9 mouse cellular contexts compared by ENCODE assay signal in genomic region chr9:10904616-10905363, GRCm38 (mm10). TPM values are rescaled to one million over a fixed set of nuclear protein-coding genes. Genes with fewer than 3 reads are reported as not detected.
DNase-seq lines count a peak whose midpoint lies in the region; ATAC-seq and TF ChIP-seq lines count a peak whose summit lies in the region.
"Had no signal": no experiment of that assay in that cellular context is flagged by ENCODE, and none has a peak within 500 bp of the region (broad histone marks: within the 10 kb centered on the region; RNA-seq: fewer than 3 reads in every experiment).

Cntn5 (minus strand) TSS chr9:10904775.

- H3K9me3 ChIP-seq in liver, embryonic 12.5 days (replicated peaks) = no peaks in the 10 kb centered on the region
- H3K9me3 ChIP-seq in embryonic facial prominence, embryonic 12.5 days = no peaks in the 10 kb centered on the region
- no peaks in the 10 kb centered on the region for H3K9me3 ChIP-seq in midbrain, embryonic 13.5 days
- H3K9me3 ChIP-seq: liver, embryonic 15.5 days had no signal

- H3K4me1 ChIP-seq in liver, embryonic 12.5 days = no peaks in the 10 kb centered on the region
- H3K4me1 ChIP-seq in embryonic facial prominence, embryonic 12.5 days = peaks cover 8% of the 10 kb centered on the region
- H3K4me1 ChIP-seq in midbrain, embryonic 13.5 days (replicated peaks) = peaks cover 11% of the 10 kb centered on the region
- H3K4me1 ChIP-seq: liver, embryonic 15.5 days had no signal

- WGBS in liver, embryonic 12.5 days (ENCODE audit: insufficient replicate concordance) = 6% methylated on average over 28 of the region's 28 CpGs
- 3% methylated on average over 28 of the region's 28 CpGs for WGBS in embryonic facial prominence, embryonic 12.5 days
- 4% methylated on average over 28 of the region's 28 CpGs for WGBS in midbrain, embryonic 13.5 days

- DNase-seq in liver = no peak
- peak; percentile 64 to 78 for DNase-seq in layer of hippocampus, adult 18-20 months (ENCODE audit: low spot score in 2 of 2)
- DNase-seq in gastrocnemius, postnatal 25 days = no peak
- no peak for DNase-seq in gastrocnemius, adult 2 months

- no peak for TF ChIP-seq CTCF in gastrocnemius, adult 2 months (IDR thresholded peaks at IDR 0.05)

- intact Hi-C loops in gastrocnemius, adult 2 months (cut with DNase I) = no loop called here

- H3K27me3 ChIP-seq in liver, embryonic 12.5 days (replicated peaks) = peaks cover 11% of the 10 kb centered on the region
- H3K27me3 ChIP-seq in embryonic facial prominence, embryonic 12.5 days = peaks cover 9% of the 10 kb centered on the region
- H3K27me3 ChIP-seq in midbrain, embryonic 13.5 days = no peaks in the 10 kb centered on the region
- H3K27me3 ChIP-seq: liver, embryonic 15.5 days had no signal

- H3K9ac ChIP-seq in liver, embryonic 12.5 days = no peak within 1 kb of the TSS
- peak within 1 kb of the TSS; percentile 7; the same call in 1 of the 2 replicates for H3K9ac ChIP-seq in embryonic facial prominence, embryonic 12.5 days
- H3K9ac ChIP-seq in midbrain, embryonic 13.5 days (replicated peaks) = peak within 1 kb of the TSS; percentile 66
- H3K9ac ChIP-seq: liver, embryonic 15.5 days had no signal

- peak within 1 kb of the TSS; percentile 24; the same call in 1 of the 2 replicates for H3K4me2 ChIP-seq in liver, embryonic 12.5 days
- H3K4me2 ChIP-seq in embryonic facial prominence, embryonic 12.5 days (replicated peaks) = peak within 1 kb of the TSS; percentile 82
- H3K4me2 ChIP-seq in midbrain, embryonic 13.5 days (replicated peaks) = peak within 1 kb of the TSS; percentile 75
- H3K4me2 ChIP-seq: liver, embryonic 15.5 days had no signal

- no peak for ATAC-seq in liver, embryonic 12.5 days
- ATAC-seq in embryonic facial prominence, embryonic 12.5 days (ENCODE audit: insufficient number of reproducible peaks, insufficient read depth, low FRiP score, low TSS enrichment) = 0 out of 2 replicates have a peak, but pooled peaks have one; percentile 72
- ATAC-seq in midbrain, embryonic 13.5 days = peak; percentile 96
- no peak for ATAC-seq in megakaryocyte progenitor cell, adult 5-6 weeks (replicated peaks; ENCODE audit: poor library complexity)

- no peak within 1 kb of the TSS for H3K4me3 ChIP-seq in liver, embryonic 12.5 days
- peak within 1 kb of the TSS; percentile 36 for H3K4me3 ChIP-seq in embryonic facial prominence, embryonic 12.5 days
- peak within 1 kb of the TSS; percentile 49 for H3K4me3 ChIP-seq in midbrain, embryonic 13.5 days (replicated peaks)
- H3K4me3 ChIP-seq in gastrocnemius, adult 2 months = no peak within 1 kb of the TSS
- H3K4me3 ChIP-seq: liver, embryonic 15.5 days had no signal

- no peak within 1 kb of the TSS for H3K27ac ChIP-seq in liver, embryonic 12.5 days
- no peak within 1 kb of the TSS for H3K27ac ChIP-seq in embryonic facial prominence, embryonic 12.5 days
- peak within 1 kb of the TSS; percentile 19; the same call in 1 of the 2 replicates for H3K27ac ChIP-seq in midbrain, embryonic 13.5 days
- no peak within 1 kb of the TSS for H3K27ac ChIP-seq in gastrocnemius, adult 2 months
- H3K27ac ChIP-seq: liver, embryonic 15.5 days had no signal

- no peaks in the 10 kb centered on the region for H3K36me3 ChIP-seq in liver, embryonic 12.5 days
- H3K36me3 ChIP-seq in embryonic facial prominence, embryonic 12.5 days = no peaks in the 10 kb centered on the region
- no peaks in the 10 kb centered on the region for H3K36me3 ChIP-seq in midbrain, embryonic 13.5 days
- H3K36me3 ChIP-seq: liver, embryonic 15.5 days had no signal

RNA-seq across cellular contexts. Expression of gene Cntn5, which starts in this region (rescaled TPM):
- not detected in 2 replicates for polyA plus RNA-seq in liver, embryonic 12.5 days (2016; fragmentation: Nextera tagmentation; extraction: Ambion mirVana)
- polyA plus RNA-seq in embryonic facial prominence, embryonic 12.5 days (2016; fragmentation: Nextera tagmentation; extraction: Ambion mirVana) = 3.0 and 3.1 TPM in 2 replicates
- 1 to 10 TPM; 7.3 to 8.5 TPM for total RNA-seq in layer of hippocampus, adult 18-20 months (2021)
- 7.7 and 9.4 TPM in 2 replicates for polyA plus RNA-seq in midbrain, embryonic 13.5 days (2015; fragmentation: Nextera tagmentation; extraction: Ambion mirVana)
- not detected for total RNA-seq in gastrocnemius, postnatal 25 days (2021)
- under 1 TPM in 1 of 2 experiments, not detected in 1; 0.08 TPM for total RNA-seq in gastrocnemius, adult 2 months (2021)
- total RNA-seq in megakaryocyte progenitor cell, adult 5-6 weeks (2015) = not detected in 2 replicates
- not detected in 2 replicates for total RNA-seq in megakaryocyte progenitor cell, adult 5-6 weeks (2017)
- polyA plus RNA-seq: liver, embryonic 15.5 days had no signal

Comparison
In these comparisons a context has a peak if more than half of its experiments do, and no peak if none do; other contexts are left out.
1. RNA of gene Cntn5 (total RNA-seq): 7.3 to 8.5 TPM in layer of hippocampus, adult 18-20 months; 0.08 TPM in gastrocnemius, adult 2 months, not detected in gastrocnemius, postnatal 25 days and not detected in megakaryocyte progenitor cell, adult 5-6 weeks; every median in the first group is over 4 times any median in the second.
2. ATAC-seq: peak in embryonic facial prominence, embryonic 12.5 days (single experiment) and midbrain, embryonic 13.5 days (single experiment); none in liver, embryonic 12.5 days (single experiment) and megakaryocyte progenitor cell, adult 5-6 weeks (single experiment).
3. H3K4me2 ChIP-seq: peak in every context shown above with its lines; median percentile 82 in embryonic facial prominence, embryonic 12.5 days; 75 in midbrain, embryonic 13.5 days; 24 in liver, embryonic 12.5 days.
4. H3K4me3 ChIP-seq: peak in embryonic facial prominence, embryonic 12.5 days (single experiment) and midbrain, embryonic 13.5 days (single experiment); none in liver, embryonic 12.5 days (single experiment) and gastrocnemius, adult 2 months (single experiment).
5. DNase-seq: peak in layer of hippocampus, adult 18-20 months (2 of 2); none in liver (single experiment), gastrocnemius, postnatal 25 days (single experiment) and gastrocnemius, adult 2 months (single experiment).